Mouse (Mus musculus): ENCODE results near the gene Arhgef10l. TPM values are rescaled to one million over a fixed set of nuclear protein-coding genes. Genes with fewer than 3 reads are reported as not detected.

Gene Arhgef10l
- polyA plus RNA-seq, 1 experiment, result 34.6 TPM

- no peak overlapping the region for H3K4me3 ChIP-seq (replicated peaks; ENCODE audit: extremely low read depth, low read depth, low read length)
- H3K4me1 ChIP-seq (ENCODE audit: control insufficient read depth, insufficient read depth, low read length), result no peaks in the 10 kb centered on the region
- no peak for DNase-seq
- TF ChIP-seq CTCF (IDR thresholded peaks at IDR 0.05; ENCODE audit: insufficient read depth, low read length) (no peak), POLR2A (IDR thresholded peaks at IDR 0.05; ENCODE audit: borderline replicate concordance, extremely low read depth, low read depth, low read length) (no peak)
Observed at GRCm38 (mm10) chr4:140509856-140510255, 156.0 kb downstream of the Arhgef10l start.

- WGBS, result 43% methylated on average over 15 of the region's 15 CpGs
- Histone ChIP-seq H3K4me1 (ENCODE audit: control insufficient read depth, insufficient read depth, low read length) (no peaks in the 10 kb centered on the region), H3K4me3 (replicated peaks; ENCODE audit: extremely low read depth, low read depth, low read length) (no peak overlapping the region)
- DNase-seq, result no peak
- no peak for TF ChIP-seq CTCF (IDR thresholded peaks at IDR 0.05; ENCODE audit: insufficient read depth, low read length)
Observed at GRCm38 (mm10) chr4:140507172-140507714, 158.6 kb downstream of the Arhgef10l start.

GRCm38 (mm10) chr4:140505608-140506002 lies 160.2 kb downstream of the Arhgef10l start:
- no peaks in the 10 kb centered on the region for H3K4me1 ChIP-seq (ENCODE audit: control insufficient read depth, insufficient read depth, low read length)
- no peak for DNase-seq
- 82% methylated on average over 3 of the region's 3 CpGs for WGBS
- TF ChIP-seq POLR2A (IDR thresholded peaks at IDR 0.05; ENCODE audit: borderline replicate concordance, extremely low read depth, low read depth, low read length) (no peak), CTCF (IDR thresholded peaks at IDR 0.05; ENCODE audit: insufficient read depth, low read length) (no peak)
- no peak overlapping the region for H3K4me3 ChIP-seq (replicated peaks; ENCODE audit: extremely low read depth, low read depth, low read length)

GRCm38 (mm10) chr4:140504921-140505607 lies 160.7 kb downstream of the Arhgef10l start:
- Histone ChIP-seq H3K4me1 (ENCODE audit: control insufficient read depth, insufficient read depth, low read length) (no peaks in the 10 kb centered on the region), H3K4me3 (replicated peaks; ENCODE audit: extremely low read depth, low read depth, low read length) (no peak overlapping the region)
- DNase-seq, result no peak
- TF ChIP-seq CTCF (IDR thresholded peaks at IDR 0.05; ENCODE audit: insufficient read depth, low read length) (no peak), POLR2A (IDR thresholded peaks at IDR 0.05; ENCODE audit: borderline replicate concordance, extremely low read depth, low read depth, low read length) (no peak)
- WGBS, result 71% methylated on average over 17 of the region's 19 CpGs

GRCm38 (mm10) chr4:140504067-140504913 lies 161.5 kb downstream of the Arhgef10l start:
- 16% methylated on average over 16 of the region's 16 CpGs for WGBS
- H3K4me1 ChIP-seq (ENCODE audit: control insufficient read depth, insufficient read depth, low read length), result no peaks in the 10 kb centered on the region
- TF ChIP-seq POLR2A (IDR thresholded peaks at IDR 0.05; ENCODE audit: borderline replicate concordance, extremely low read depth, low read depth, low read length) (no peak), CTCF (IDR thresholded peaks at IDR 0.05; ENCODE audit: insufficient read depth, low read length) (no peak)

GRCm38 (mm10) chr4:140500766-140501165 lies 165.0 kb downstream of the Arhgef10l start:
- no peak for DNase-seq
- TF ChIP-seq POLR2A (IDR thresholded peaks at IDR 0.05; ENCODE audit: borderline replicate concordance, extremely low read depth, low read depth, low read length), result no peak
- TF ChIP-seq CTCF (IDR thresholded peaks at IDR 0.05; ENCODE audit: insufficient read depth, low read length), result no peak
- WGBS, result 34% methylated on average over 7 of the region's 7 CpGs
- H3K4me3 ChIP-seq (replicated peaks; ENCODE audit: extremely low read depth, low read depth, low read length), result no peak overlapping the region
- H3K4me1 ChIP-seq (ENCODE audit: control insufficient read depth, insufficient read depth, low read length), result no peaks in the 10 kb centered on the region

More at GRCm38 (mm10) chr4:140504067-140504913, 161.5 kb downstream of the Arhgef10l start:
- no peak overlapping the region for H3K4me3 ChIP-seq (replicated peaks; ENCODE audit: extremely low read depth, low read depth, low read length)
- DNase-seq, result no peak

GRCm38 (mm10) chr4:140499571-140499970 lies 166.2 kb downstream of the Arhgef10l start:
- 85% methylated on average over 6 of the region's 6 CpGs for WGBS
- TF ChIP-seq CTCF (IDR thresholded peaks at IDR 0.05; ENCODE audit: insufficient read depth, low read length) (no peak), POLR2A (IDR thresholded peaks at IDR 0.05; ENCODE audit: borderline replicate concordance, extremely low read depth, low read depth, low read length) (no peak)
- no peak for DNase-seq
- Histone ChIP-seq H3K4me1 (ENCODE audit: control insufficient read depth, insufficient read depth, low read length) (no peaks in the 10 kb centered on the region), H3K4me3 (replicated peaks; ENCODE audit: extremely low read depth, low read depth, low read length) (no peak overlapping the region)

GRCm38 (mm10) chr4:140497169-140497568 lies 168.6 kb downstream of the Arhgef10l start:
- H3K4me3 ChIP-seq (replicated peaks; ENCODE audit: extremely low read depth, low read depth, low read length), result no peak overlapping the region
- TF ChIP-seq CTCF (IDR thresholded peaks at IDR 0.05; ENCODE audit: insufficient read depth, low read length), result no peak
- TF ChIP-seq POLR2A (IDR thresholded peaks at IDR 0.05; ENCODE audit: borderline replicate concordance, extremely low read depth, low read depth, low read length), result no peak
- 31% methylated on average over 20 of the region's 20 CpGs for WGBS
- H3K4me1 ChIP-seq (ENCODE audit: control insufficient read depth, insufficient read depth, low read length), result no peaks in the 10 kb centered on the region
- DNase-seq, result no peak

GRCm38 (mm10) chr4:140491555-140491954 lies 174.3 kb downstream of the Arhgef10l start:
- H3K4me3 ChIP-seq (replicated peaks; ENCODE audit: extremely low read depth, low read depth, low read length), result no peak overlapping the region
- no peaks in the 10 kb centered on the region for H3K4me1 ChIP-seq (ENCODE audit: control insufficient read depth, insufficient read depth, low read length)
- TF ChIP-seq CTCF (IDR thresholded peaks at IDR 0.05; ENCODE audit: insufficient read depth, low read length) (no peak), POLR2A (IDR thresholded peaks at IDR 0.05; ENCODE audit: borderline replicate concordance, extremely low read depth, low read depth, low read length) (no peak)
- DNase-seq, result no peak
- WGBS, result 41% methylated on average over 5 of the region's 5 CpGs

Measured in lung, adult 2 months (tissue).